Mouse (Mus musculus): Measurements from ENCODE around the gene Cryba4.

The Cryba4 gene

GRCm38 (mm10) chr5:112235806-112236205, 16.5 kb downstream of the Cryba4 start:
- no peak for DNase-seq

- DNase-seq, result no peak
Measured at GRCm38 (mm10) chr5:112228240-112229076, 23.9 kb downstream of the Cryba4 start.

- DNase-seq, result no peak
Measured at GRCm38 (mm10) chr5:112227898-112228239, 24.4 kb downstream of the Cryba4 start.

- DNase-seq, result no peak
Measured at GRCm38 (mm10) chr5:112227354-112227753, 25.0 kb downstream of the Cryba4 start.

- no peak for DNase-seq
Measured at GRCm38 (mm10) chr5:112225591-112225990, 26.7 kb downstream of the Cryba4 start.

- no peak for DNase-seq
Measured at GRCm38 (mm10) chr5:112220203-112220602, 32.1 kb downstream of the Cryba4 start.

- DNase-seq, result no peak
Measured at GRCm38 (mm10) chr5:112219398-112219797, 32.9 kb downstream of the Cryba4 start.

- DNase-seq, result no peak
Measured at GRCm38 (mm10) chr5:112218679-112219078, 33.6 kb downstream of the Cryba4 start.

GRCm38 (mm10) chr5:112217031-112217430, 35.3 kb downstream of the Cryba4 start:
- no peak for DNase-seq

- DNase-seq, result no peak
Measured at GRCm38 (mm10) chr5:112216335-112216734, 36.0 kb downstream of the Cryba4 start.

- DNase-seq, result no peak
Measured at GRCm38 (mm10) chr5:112215801-112216251, 36.5 kb downstream of the Cryba4 start.

GRCm38 (mm10) chr5:112215291-112215751, 37.0 kb downstream of the Cryba4 start:
- no peak for DNase-seq

GRCm38 (mm10) chr5:112214419-112214818, 37.9 kb downstream of the Cryba4 start:
- peak; percentile 55 to 73 for DNase-seq

GRCm38 (mm10) chr5:112213331-112214240, 38.7 kb downstream of the Cryba4 start:
- DNase-seq, result no peak

GRCm38 (mm10) chr5:112212711-112213264, 39.5 kb downstream of the Cryba4 start:
- no peak for DNase-seq

GRCm38 (mm10) chr5:112211911-112212310, 40.4 kb downstream of the Cryba4 start:
- no peak for DNase-seq

GRCm38 (mm10) chr5:112210104-112210503, 42.2 kb downstream of the Cryba4 start:
- peak in 1 of 2 experiments; percentile 44 for DNase-seq

GRCm38 (mm10) chr5:112208321-112208720, 44.0 kb downstream of the Cryba4 start:
- no peak for DNase-seq

- DNase-seq, result no peak
Measured at GRCm38 (mm10) chr5:112206543-112207255, 45.6 kb downstream of the Cryba4 start.

- DNase-seq, result no peak
Measured at GRCm38 (mm10) chr5:112199656-112200055, 52.7 kb downstream of the Cryba4 start.

Measured in kidney, postnatal 25 days (tissue).